Mouse (Mus musculus): ENCODE results near the gene St3gal3. TPM values are rescaled to one million over a fixed set of nuclear protein-coding genes. Genes with fewer than 3 reads are reported as not detected.

Gene St3gal3
- polyA plus RNA-seq, 2 experiments, result 0.85 to 3.2 TPM

- 41% methylated on average over 3 of the region's 5 CpGs for WGBS (ENCODE audit: insufficient replicate concordance)
- H3K27me3 ChIP-seq (ENCODE audit: control insufficient read depth, insufficient read depth, low read length), result no peaks in the 10 kb centered on the region
- H3K36me3 ChIP-seq (replicated peaks; ENCODE audit: control insufficient read depth, insufficient read depth, low read depth), result no peaks in the 10 kb centered on the region
- no peaks in the 10 kb centered on the region for H3K4me1 ChIP-seq (replicated peaks; ENCODE audit: control insufficient read depth in 2 of 2, insufficient read depth in 2 of 2, low read length in 1 of 2)
- ATAC-seq (ENCODE audit: insufficient read depth) (no peak), DNase-seq (ENCODE audit: low read depth in 3 of 3, low spot score in 3 of 3) (no peak)
- no peak overlapping the region for H3K9ac ChIP-seq (replicated peaks)
- no peak overlapping the region for H3K4me2 ChIP-seq (ENCODE audit: low read depth)
- no peak overlapping the region for H3K4me3 ChIP-seq (ENCODE audit: insufficient read depth in 1 of 2, low read depth in 2 of 2, low read length in 2 of 2)
- no peak overlapping the region for H3K27ac ChIP-seq
- no peaks in the 10 kb centered on the region for H3K9me3 ChIP-seq (ENCODE audit: control insufficient read depth, low read length)
- TF ChIP-seq EP300 (IDR thresholded peaks at IDR 0.05; ENCODE audit: low read depth) (no peak), CTCF (IDR thresholded peaks at IDR 0.05; ENCODE audit: low read depth) (no peak)
Observed at GRCm38 (mm10) chr4:117981518-117981917, 153.2 kb downstream of the St3gal3 start.

GRCm38 (mm10) chr4:117980161-117980560 is 154.6 kb downstream of the St3gal3 start:
- TF ChIP-seq EP300 (IDR thresholded peaks at IDR 0.05; ENCODE audit: low read depth) (no peak), CTCF (IDR thresholded peaks at IDR 0.05; ENCODE audit: low read depth) (no peak)
- Histone ChIP-seq H3K27ac (no peak overlapping the region), H3K4me3 (ENCODE audit: insufficient read depth in 1 of 2, low read depth in 2 of 2, low read length in 2 of 2) (no peak overlapping the region), H3K4me1 (replicated peaks; ENCODE audit: control insufficient read depth in 2 of 2, insufficient read depth in 2 of 2, low read length in 1 of 2) (no peaks in the 10 kb centered on the region), H3K4me2 (ENCODE audit: low read depth) (no peak overlapping the region), H3K36me3 (replicated peaks; ENCODE audit: control insufficient read depth, insufficient read depth, low read depth) (no peaks in the 10 kb centered on the region), H3K27me3 (ENCODE audit: control insufficient read depth, insufficient read depth, low read length) (no peaks in the 10 kb centered on the region), H3K9me3 (ENCODE audit: control insufficient read depth, low read length) (no peaks in the 10 kb centered on the region), H3K9ac (replicated peaks) (no peak overlapping the region)
- DNase-seq (ENCODE audit: low read depth in 3 of 3, low spot score in 3 of 3) (no peak), ATAC-seq (ENCODE audit: insufficient read depth) (no peak)
- whole genome bisulfite sequencing (ENCODE audit: insufficient replicate concordance), result 55% methylated on average over 4 of the region's 4 CpGs

GRCm38 (mm10) chr4:117979181-117979580 is 155.5 kb downstream of the St3gal3 start:
- no peaks in the 10 kb centered on the region for H3K27me3 ChIP-seq (ENCODE audit: control insufficient read depth, insufficient read depth, low read length)
- TF ChIP-seq CTCF (IDR thresholded peaks at IDR 0.05; ENCODE audit: low read depth) (no peak), EP300 (IDR thresholded peaks at IDR 0.05; ENCODE audit: low read depth) (no peak)
- H3K4me2 ChIP-seq (ENCODE audit: low read depth), result no peak overlapping the region
- no peaks in the 10 kb centered on the region for H3K4me1 ChIP-seq (replicated peaks; ENCODE audit: control insufficient read depth in 2 of 2, insufficient read depth in 2 of 2, low read length in 1 of 2)
- H3K9ac ChIP-seq (replicated peaks), result no peak overlapping the region
- H3K4me3 ChIP-seq (ENCODE audit: insufficient read depth in 1 of 2, low read depth in 2 of 2, low read length in 2 of 2), result no peak overlapping the region
- H3K9me3 ChIP-seq (ENCODE audit: control insufficient read depth, low read length), result no peaks in the 10 kb centered on the region
- no peaks in the 10 kb centered on the region for H3K36me3 ChIP-seq (replicated peaks; ENCODE audit: control insufficient read depth, insufficient read depth, low read depth)
- 78% methylated on average over 4 of the region's 4 CpGs for WGBS (ENCODE audit: insufficient replicate concordance)
- no peak overlapping the region for H3K27ac ChIP-seq
- ATAC-seq (ENCODE audit: insufficient read depth) (no peak), DNase-seq (ENCODE audit: low read depth in 3 of 3, low spot score in 3 of 3) (no peak)

GRCm38 (mm10) chr4:117978282-117978681 is 156.4 kb downstream of the St3gal3 start:
- ATAC-seq (ENCODE audit: insufficient read depth), result no peak

GRCm38 (mm10) chr4:117977841-117978240 is 156.9 kb downstream of the St3gal3 start:
- Histone ChIP-seq H3K36me3 (replicated peaks; ENCODE audit: control insufficient read depth, insufficient read depth, low read depth) (no peaks in the 10 kb centered on the region), H3K4me3 (ENCODE audit: insufficient read depth in 1 of 2, low read depth in 2 of 2, low read length in 2 of 2) (no peak overlapping the region), H3K9ac (replicated peaks) (no peak overlapping the region), H3K27me3 (ENCODE audit: control insufficient read depth, insufficient read depth, low read length) (no peaks in the 10 kb centered on the region), H3K27ac (no peak overlapping the region), H3K9me3 (ENCODE audit: control insufficient read depth, low read length) (no peaks in the 10 kb centered on the region), H3K4me1 (replicated peaks; ENCODE audit: control insufficient read depth in 2 of 2, insufficient read depth in 2 of 2, low read length in 1 of 2) (no peaks in the 10 kb centered on the region), H3K4me2 (ENCODE audit: low read depth) (no peak overlapping the region)
- no peak for ATAC-seq (ENCODE audit: insufficient read depth)
- 73% methylated on average over 11 of the region's 11 CpGs for WGBS (ENCODE audit: insufficient replicate concordance)
- TF ChIP-seq EP300 (IDR thresholded peaks at IDR 0.05; ENCODE audit: low read depth) (no peak), CTCF (IDR thresholded peaks at IDR 0.05; ENCODE audit: low read depth) (no peak)
- DNase-seq (ENCODE audit: low read depth in 3 of 3, low spot score in 3 of 3), result no peak

More at GRCm38 (mm10) chr4:117978282-117978681, 156.4 kb downstream of the St3gal3 start:
- no peak overlapping the region for H3K27ac ChIP-seq
- H3K9ac ChIP-seq (replicated peaks), result no peak overlapping the region
- H3K27me3 ChIP-seq (ENCODE audit: control insufficient read depth, insufficient read depth, low read length), result no peaks in the 10 kb centered on the region
- H3K4me2 ChIP-seq (ENCODE audit: low read depth), result no peak overlapping the region
- no peak for TF ChIP-seq CTCF (IDR thresholded peaks at IDR 0.05; ENCODE audit: low read depth)
- TF ChIP-seq EP300 (IDR thresholded peaks at IDR 0.05; ENCODE audit: low read depth), result no peak
- H3K36me3 ChIP-seq (replicated peaks; ENCODE audit: control insufficient read depth, insufficient read depth, low read depth), result no peaks in the 10 kb centered on the region
- no peaks in the 10 kb centered on the region for H3K9me3 ChIP-seq (ENCODE audit: control insufficient read depth, low read length)
- H3K4me3 ChIP-seq (ENCODE audit: insufficient read depth in 1 of 2, low read depth in 2 of 2, low read length in 2 of 2), result no peak overlapping the region
- H3K4me1 ChIP-seq (replicated peaks; ENCODE audit: control insufficient read depth in 2 of 2, insufficient read depth in 2 of 2, low read length in 1 of 2), result no peaks in the 10 kb centered on the region
- DNase-seq (ENCODE audit: low read depth in 3 of 3, low spot score in 3 of 3), result no peak
- 67% methylated on average over 9 of the region's 9 CpGs for WGBS (ENCODE audit: insufficient replicate concordance)
